Mouse (Mus musculus) layer of hippocampus, adult 2 months (tissue): ENCODE results near the gene Zscan20. TPM values are rescaled to one million over a fixed set of nuclear protein-coding genes. Genes with fewer than 3 reads are reported as not detected.

ENCODE experiments used
- DNase-seq, 2 experiments: peaks; one replicate each; pipeline ENCODE4 v3.0.0; 2022; ENCODE audit warnings: low spot score in 2 of 2
- H3K27ac ChIP-seq: fragments of 200-600 bp; 2 replicates; pipeline ENCODE4 v1.8.1; 2022
- H3K4me3 ChIP-seq: fragments of 200-600 bp; 2 replicates; pipeline ENCODE4 v1.8.1; 2022; ENCODE audit warnings: mild to moderate bottlenecking
- CTCF ChIP-seq: fragments of 200-600 bp; conservative IDR thresholded peaks from 2 replicates; pipeline ENCODE4 v1.8.1; 2022; ENCODE audit warnings: antibody characterized with exemption, mild to moderate bottlenecking, moderate library complexity
- long read RNA-seq, 2 experiments: library from polyadenylated mRNA; stranded (forward); transcript quantifications; one replicate each; pipeline ENCODE4 v2.0.0; 2021; ENCODE audit warnings: borderline mapping rate in 2 of 2
- total RNA-seq, 2 experiments: library from RNA; stranded (reverse); gene quantifications; 2 replicates each; pipeline ENCODE4 v1.2.3; 2021

Zscan20 gene
- total RNA-seq, result 10 to 100 TPM in 1 of 2 experiments, 1 to 10 TPM in 1; 8.3 to 10.6 TPM
- long read RNA-seq, experiment 1, full-length matches to known transcripts, result 2 of 4 reads
- long read RNA-seq, experiment 1, partial matches to known transcripts, result 2 of 4 reads
- long read RNA-seq, experiment 1, other reads (novel, unspliced or antisense), result 0 of 4 reads
- long read RNA-seq, experiment 2, partial matches to known transcripts, result 0 of 1 reads
- long read RNA-seq, experiment 2, other reads (novel, unspliced or antisense), result 1 of 1 reads

DNA sequence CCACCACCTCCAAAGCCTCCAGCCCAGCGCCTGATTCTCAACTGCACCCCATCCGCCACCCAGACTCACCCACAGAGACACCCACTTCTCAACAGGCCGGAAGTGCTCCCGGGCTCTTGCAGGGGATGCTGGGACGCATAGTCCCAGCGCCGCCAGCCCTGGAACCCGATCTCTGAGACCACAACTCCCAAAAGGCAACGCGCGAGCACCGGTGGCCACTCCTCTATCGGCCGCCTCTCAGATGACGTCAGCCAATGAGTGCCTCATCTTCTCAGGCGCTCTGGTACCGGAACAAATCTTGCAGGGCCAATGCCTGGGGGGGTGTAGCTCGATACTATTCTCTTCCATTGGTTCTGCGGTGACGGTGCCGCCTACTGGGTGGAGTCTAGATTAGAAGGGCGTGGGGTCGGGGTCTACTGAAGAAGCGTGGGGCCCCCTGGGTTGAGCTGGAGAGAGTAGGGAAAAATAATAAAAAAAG lies at the start of gene Zscan20:
TSS of gene Zscan20 (minus strand) at position 174 of the 478 bp plus-strand sequence.
- Histone ChIP-seq H3K4me3 (peak within 1 kb of the TSS; percentile 66), H3K27ac (peak within 1 kb of the TSS; percentile 80)
- TF ChIP-seq CTCF, result peak; percentile 65
- peak; percentile 95 to 99 for DNase-seq

DNA sequence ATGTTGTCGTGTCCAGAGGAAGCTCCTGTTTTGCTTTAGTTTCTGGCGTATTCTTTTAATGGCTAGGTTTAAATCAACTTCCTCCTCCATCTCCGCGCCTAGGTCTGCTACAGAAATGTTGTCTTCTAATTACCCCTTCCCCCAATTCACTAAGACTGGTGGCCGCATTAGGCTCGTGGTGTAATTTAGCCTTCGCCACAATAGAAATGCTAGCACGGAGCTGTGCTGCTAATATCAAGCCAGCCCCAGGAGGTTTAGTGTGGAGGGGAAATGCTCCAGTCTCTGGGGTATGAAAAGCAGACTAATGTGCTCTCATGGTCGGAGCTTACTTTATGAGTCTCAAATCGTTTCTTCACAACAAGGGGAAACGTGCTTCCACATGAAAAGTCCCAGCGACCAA lies 45.5 kb upstream of the Zscan20 start:
- DNase-seq, result no peak
- peak overlapping the region; percentile 70 for H3K4me3 ChIP-seq
- peak overlapping the region; percentile 97 for H3K27ac ChIP-seq

DNA sequence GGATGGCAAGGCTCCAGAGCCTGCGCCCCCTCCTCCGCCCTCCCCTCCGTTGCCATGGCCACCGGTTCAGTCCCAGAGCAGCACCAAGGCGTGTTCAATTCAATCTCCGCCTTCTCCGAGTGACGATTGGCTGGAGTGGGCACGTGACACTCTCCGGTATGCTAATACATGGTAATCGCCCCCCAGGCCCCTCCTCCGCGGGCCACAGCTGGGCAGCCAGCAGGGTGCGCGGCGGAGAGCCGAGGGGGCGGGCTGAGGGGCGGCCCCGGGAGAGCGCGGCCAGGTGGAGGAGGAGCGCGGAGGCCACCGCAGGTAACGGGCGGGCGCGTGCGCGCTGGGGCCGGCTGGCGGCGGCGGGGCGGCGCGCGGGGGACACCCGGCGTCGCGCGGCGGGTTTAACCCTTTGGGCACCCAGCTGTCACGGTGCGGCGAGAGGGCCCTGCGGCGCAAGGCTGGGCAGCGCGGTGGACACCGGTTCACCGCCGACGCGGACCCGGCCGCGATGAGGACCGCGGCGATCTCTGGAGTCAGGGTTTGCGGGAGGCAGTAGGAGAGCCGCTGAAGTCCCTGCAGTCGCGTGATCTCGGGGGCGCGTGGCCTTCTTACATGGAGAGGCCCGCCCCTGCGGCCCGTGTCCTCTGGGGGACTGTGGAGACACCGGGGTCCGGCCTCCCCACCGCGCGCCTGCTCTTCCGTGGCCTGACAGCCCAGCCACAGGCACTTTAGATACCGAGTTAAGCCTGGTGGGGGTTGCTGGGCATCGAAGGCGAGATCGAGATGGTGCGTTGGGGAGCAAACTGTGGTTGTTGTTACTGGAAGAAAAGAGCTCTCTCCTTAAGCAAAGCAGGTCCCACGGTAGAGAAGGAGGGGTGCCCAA lies 44.8 kb upstream of the Zscan20 start, which contains the start of gene Phc2:
TSS of gene Phc2 (plus strand) at position 198 of the 877 bp plus-strand sequence.
- Histone ChIP-seq H3K27ac (peak within 1 kb of the TSS; percentile 97), H3K4me3 (peak within 1 kb of the TSS; percentile 70)
- peak; percentile 56 for TF ChIP-seq CTCF
- peak; percentile 92 to 97 for DNase-seq

More for the DNA sequence above, 45.5 kb upstream of the Zscan20 start:
- no peak for TF ChIP-seq CTCF

GRCm38 (mm10) chr4:128652584-128653298 lies 42.8 kb upstream of the Zscan20 start:
- H3K4me3 ChIP-seq, result no peak overlapping the region
- TF ChIP-seq CTCF, result no peak
- DNase-seq, result no peak
- H3K27ac ChIP-seq, result no peak overlapping the region

DNA sequence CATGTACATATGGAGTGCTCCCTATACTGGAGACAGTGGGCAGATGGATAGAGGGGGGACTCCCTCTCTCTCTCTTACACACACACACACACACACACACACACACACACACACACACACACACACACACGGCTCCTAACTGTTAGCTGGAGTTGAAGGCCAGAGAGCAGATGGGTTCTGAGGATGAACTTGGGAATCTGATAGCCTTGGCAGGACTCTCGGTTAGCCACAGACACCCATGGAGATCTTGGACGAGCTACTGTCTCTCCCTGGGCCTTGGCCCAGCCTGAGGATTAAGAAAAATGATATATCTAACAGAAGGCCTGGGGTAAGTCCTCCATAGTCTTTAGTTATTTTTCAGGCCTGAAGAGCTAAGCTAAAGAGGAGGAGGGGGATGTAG lies 41.6 kb upstream of the Zscan20 start:
- DNase-seq, result no peak
- no peak for TF ChIP-seq CTCF

GRCm38 (mm10) chr4:128648567-128649255 lies 38.8 kb upstream of the Zscan20 start:
- no peak for DNase-seq
- Histone ChIP-seq H3K27ac (no peak overlapping the region), H3K4me3 (no peak overlapping the region)
- TF ChIP-seq CTCF, result no peak

More for the DNA sequence above, 41.6 kb upstream of the Zscan20 start:
- Histone ChIP-seq H3K4me3 (no peak overlapping the region), H3K27ac (no peak overlapping the region)

- no peak overlapping the region for H3K27ac ChIP-seq
- no peak overlapping the region for H3K4me3 ChIP-seq
- no peak for TF ChIP-seq CTCF
- no peak for DNase-seq
These were observed 36.9 kb upstream of the Zscan20 start for GRCm38 (mm10) chr4:128646762-128647161.

DNA sequence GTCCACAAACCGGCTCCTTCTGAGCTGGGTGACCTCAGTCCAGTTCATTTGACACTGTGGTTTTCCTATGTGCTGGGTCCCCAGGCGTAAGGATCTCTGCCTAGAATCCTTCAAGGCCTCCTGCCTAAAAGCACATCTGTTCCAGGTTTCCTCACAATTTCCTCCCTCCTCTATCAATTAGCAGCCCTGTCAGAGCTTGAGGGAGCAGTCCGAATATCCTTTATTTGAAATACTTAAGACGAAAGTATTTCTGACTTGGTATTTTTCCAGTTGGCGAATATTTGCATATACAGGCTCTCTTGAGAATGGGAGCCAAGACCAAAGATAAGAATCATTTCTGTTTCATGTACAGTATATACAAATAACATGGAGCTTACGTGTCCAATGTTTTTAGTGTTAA lies 36.0 kb upstream of the Zscan20 start:
- no peak for DNase-seq
- Histone ChIP-seq H3K4me3 (no peak overlapping the region), H3K27ac (no peak overlapping the region)
- TF ChIP-seq CTCF, result no peak

DNA sequence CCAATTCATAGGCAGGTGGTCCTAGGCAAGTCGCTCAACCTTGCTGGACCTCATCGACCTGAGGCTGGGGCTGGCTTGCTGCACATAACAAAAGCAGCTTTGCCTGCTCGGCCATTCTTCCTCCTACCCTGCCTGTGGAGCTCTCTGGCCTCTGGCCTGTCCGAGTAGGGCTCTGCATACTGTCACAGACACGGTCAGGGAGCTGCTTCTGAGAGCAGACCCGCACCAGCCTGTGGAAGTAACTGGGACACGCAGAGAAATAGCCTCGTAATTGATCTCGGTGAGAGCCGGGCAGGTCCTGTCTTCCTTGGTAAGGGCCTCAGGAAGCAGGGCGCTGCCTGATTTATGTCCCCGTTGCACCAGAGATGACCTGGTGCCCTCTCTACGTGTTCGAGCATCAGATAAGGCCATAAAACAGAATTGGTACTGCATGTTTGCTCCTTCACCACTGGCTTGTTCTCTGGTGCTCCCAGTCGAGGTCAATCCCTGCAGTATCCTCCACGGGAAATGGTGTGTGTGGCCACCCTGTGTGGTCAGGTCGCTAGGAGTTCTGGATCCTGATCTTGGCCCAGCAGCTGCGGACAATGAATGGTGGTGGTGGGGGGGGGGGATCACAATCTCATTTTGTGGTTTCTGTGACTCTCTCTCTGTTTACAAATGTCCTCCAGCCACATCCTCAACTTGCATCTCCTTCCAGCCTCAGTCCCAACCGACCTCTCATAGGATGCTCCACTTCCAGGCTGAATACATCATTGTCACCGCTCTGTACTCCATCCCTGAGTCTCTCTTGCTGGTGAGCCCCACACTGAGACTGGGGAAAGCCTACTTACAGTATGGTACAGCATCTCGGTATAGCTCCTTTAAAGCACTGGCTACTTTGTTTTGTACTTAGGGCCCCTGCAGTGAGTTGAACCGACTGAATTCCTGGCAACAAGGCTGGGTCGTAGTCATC lies 32.1 kb upstream of the Zscan20 start:
- no peak for TF ChIP-seq CTCF
- Histone ChIP-seq H3K4me3 (no peak overlapping the region), H3K27ac (no peak overlapping the region)
- DNase-seq, result no peak

GRCm38 (mm10) chr4:128638265-128638923 lies 28.5 kb upstream of the Zscan20 start:
- no peak overlapping the region for H3K27ac ChIP-seq
- TF ChIP-seq CTCF, result no peak
- H3K4me3 ChIP-seq, result no peak overlapping the region
- DNase-seq, result no peak

DNA sequence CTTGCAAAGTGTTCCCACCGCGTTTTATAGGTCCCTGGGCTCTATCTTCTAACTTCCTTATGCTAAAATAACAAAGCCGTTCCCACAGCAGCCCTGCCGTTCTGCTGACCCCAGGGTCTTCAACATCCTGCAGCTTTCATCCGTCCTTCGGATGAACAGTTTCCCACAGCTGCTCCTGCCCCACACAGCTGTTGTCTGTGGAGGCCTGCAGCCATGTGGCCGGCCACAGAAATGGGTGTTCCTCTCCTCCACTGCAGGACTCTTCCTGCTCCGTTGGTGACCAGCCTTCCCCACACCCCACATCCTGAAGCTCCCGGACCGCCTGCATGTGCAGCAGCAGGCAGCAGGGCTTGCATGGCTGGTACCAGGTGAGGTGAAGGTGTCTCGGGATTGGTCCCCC lies 27.4 kb upstream of the Zscan20 start:
- H3K27ac ChIP-seq, result no peak overlapping the region
- H3K4me3 ChIP-seq, result no peak overlapping the region
- DNase-seq, result no peak
- TF ChIP-seq CTCF, result no peak
